Mouse (Mus musculus): ENCODE measurements around the gene Gm4498.
"Not testable (repeated sequence)": the region's sequence is repeated elsewhere in the genome, so short reads cannot be mapped to it uniquely, and the experiment has no call there.

GRCm38 (mm10) chr7:20262734-20263133 is 29.1 kb upstream of the Gm4498 start, which contains the start of gene Gm5890:
- TF ChIP-seq CTCF (IDR thresholded peaks at IDR 0.05; ENCODE audit: low read depth, low read length); POLR2A (IDR thresholded peaks at IDR 0.05; ENCODE audit: borderline replicate concordance, low read depth, low read length): not testable (repeated sequence)

All from bone marrow macrophage, adult 2 months (primary cell).